Mouse (Mus musculus): ENCODE data around the gene Ackr3. TPM values are rescaled to one million over a fixed set of nuclear protein-coding genes. Genes with fewer than 3 reads are reported as not detected.

Ackr3 gene
- total RNA-seq (2021): 10 to 100 TPM in 1 of 2 experiments, 1 to 10 TPM in 1; 9.9 to 13.4 TPM
- long read RNA-seq, experiment 1, transcript Ackr3-201 (2 exons, 3,065 nt): major isoform, 9 of 13 reads
- long read RNA-seq, experiment 1, partial matches to known transcripts: 0 of 13 reads
- long read RNA-seq, experiment 1, other reads (novel, unspliced or antisense): 4 of 13 reads
- long read RNA-seq, experiment 2, transcript Ackr3-201 (2 exons, 3,065 nt): major isoform, 21 of 30 reads
- long read RNA-seq, experiment 2, partial matches to known transcripts: 1 of 30 reads
- long read RNA-seq, experiment 2, other reads (novel, unspliced or antisense): 7 of 30 reads

- intact Hi-C loops (cut with DNase I): loop anchor here (2.0 to 10.0 kb wide), 4 partner anchors 141 to 385 kb away; no protein-coding TSS in a partner anchor
- DNase-seq: peak; percentile 76 to 80
Measured at GRCm38 (mm10) chr1:90203783-90204690, at the start of gene Ackr3. Ackr3 (plus strand) TSS chr1:90203980.

- intact Hi-C loops (cut with DNase I): no loop called here
- no peak for DNase-seq
Measured at GRCm38 (mm10) chr1:90156589-90156988, 47.2 kb upstream of the Ackr3 start.

- no peak for DNase-seq
- intact Hi-C loops (cut with DNase I): no loop called here
Measured at GRCm38 (mm10) chr1:90159927-90160326, 43.9 kb upstream of the Ackr3 start.

- DNase-seq: no peak
- intact Hi-C loops (cut with DNase I): no loop called here
Measured at GRCm38 (mm10) chr1:90161623-90162022, 42.2 kb upstream of the Ackr3 start.

GRCm38 (mm10) chr1:90162379-90162857 is 41.4 kb upstream of the Ackr3 start:
- intact Hi-C loops (cut with DNase I): no loop called here
- no peak for DNase-seq

- intact Hi-C loops (cut with DNase I): no loop called here
- DNase-seq: no peak
Measured at GRCm38 (mm10) chr1:90163161-90163560, 40.6 kb upstream of the Ackr3 start.

- intact Hi-C loops (cut with DNase I): no loop called here
- no peak for DNase-seq
Measured at GRCm38 (mm10) chr1:90164319-90164718, 39.5 kb upstream of the Ackr3 start.

GRCm38 (mm10) chr1:90174338-90174737 is 29.4 kb upstream of the Ackr3 start:
- intact Hi-C loops (cut with DNase I): no loop called here
- no peak for DNase-seq

GRCm38 (mm10) chr1:90176223-90176622 is 27.6 kb upstream of the Ackr3 start:
- DNase-seq: no peak
- intact Hi-C loops (cut with DNase I): no loop called here

- intact Hi-C loops (cut with DNase I): no loop called here
Measured at GRCm38 (mm10) chr1:90177565-90177964, 26.2 kb upstream of the Ackr3 start.

GRCm38 (mm10) chr1:90177978-90178377 is 25.8 kb upstream of the Ackr3 start:
- DNase-seq: no peak
- intact Hi-C loops (cut with DNase I): no loop called here

More at GRCm38 (mm10) chr1:90177565-90177964, 26.2 kb upstream of the Ackr3 start:
- no peak for DNase-seq

GRCm38 (mm10) chr1:90180479-90180878 is 23.3 kb upstream of the Ackr3 start:
- intact Hi-C loops (cut with DNase I): no loop called here
- DNase-seq: no peak

GRCm38 (mm10) chr1:90180966-90181699 is 22.6 kb upstream of the Ackr3 start:
- no peak for DNase-seq
- intact Hi-C loops (cut with DNase I): no loop called here

- no peak for DNase-seq
- intact Hi-C loops (cut with DNase I): no loop called here
Measured at GRCm38 (mm10) chr1:90182521-90182920, 21.3 kb upstream of the Ackr3 start.

GRCm38 (mm10) chr1:90183602-90184001 is 20.2 kb upstream of the Ackr3 start:
- intact Hi-C loops (cut with DNase I): no loop called here
- no peak for DNase-seq

GRCm38 (mm10) chr1:90186173-90186572 is 17.6 kb upstream of the Ackr3 start:
- intact Hi-C loops (cut with DNase I): no loop called here
- DNase-seq: no peak

- intact Hi-C loops (cut with DNase I): no loop called here
- no peak for DNase-seq
Measured at GRCm38 (mm10) chr1:90186874-90187273, 16.9 kb upstream of the Ackr3 start.

GRCm38 (mm10) chr1:90189046-90189445 is 14.7 kb upstream of the Ackr3 start:
- no peak for DNase-seq
- intact Hi-C loops (cut with DNase I): no loop called here

GRCm38 (mm10) chr1:90201246-90201645 is 2.5 kb upstream of the Ackr3 start:
- intact Hi-C loops (cut with DNase I): loop anchor here (10.0 kb wide), 2 partner anchors 224 to 294 kb away; no protein-coding TSS in a partner anchor
- DNase-seq: no peak

GRCm38 (mm10) chr1:90201655-90202054 is 2.1 kb upstream of the Ackr3 start:
- DNase-seq: no peak
- intact Hi-C loops (cut with DNase I): loop anchor here (10.0 kb wide), 2 partner anchors 223 to 293 kb away; no protein-coding TSS in a partner anchor
